Mouse (Mus musculus) thymus, adult 2 months (tissue): ENCODE measurements around the gene Heg1. TPM values are rescaled to one million over a fixed set of nuclear protein-coding genes. Genes with fewer than 3 reads are reported as not detected.

Source experiments
- DNase-seq: peaks from one replicate; pipeline ENCODE4 v3.0.0; 2021
- H3K27ac ChIP-seq: fragments of 200-500 bp; 2 replicates; pipeline ENCODE4 v1.5.1; 2012; ENCODE audit warnings: low read length, control low read depth; ENCODE audit not compliant: control insufficient read depth, insufficient read depth
- H3K27me3 ChIP-seq: fragments of 200-500 bp; 2 replicates; pipeline ENCODE4 v1.6.1; 2012; ENCODE audit warnings: mild to moderate bottlenecking, low read length, moderate library complexity, mixed read lengths; ENCODE audit not compliant: control insufficient read depth, insufficient read depth
- H3K36me3 ChIP-seq: fragments of 200-500 bp; 2 replicates; pipeline ENCODE4 v1.6.1; 2012; ENCODE audit warnings: mild to moderate bottlenecking, low read length, moderate library complexity; ENCODE audit not compliant: control insufficient read depth, insufficient read depth
- H3K4me1 ChIP-seq: fragments of 200-500 bp; replicated peaks from 2 replicates; pipeline ENCODE4 v1.6.1; 2012; ENCODE audit warnings: low read length; ENCODE audit not compliant: control insufficient read depth, insufficient read depth
- H3K4me3 ChIP-seq: fragments of 200-500 bp; 2 replicates; pipeline ENCODE4 v1.5.1; 2012; ENCODE audit warnings: mild to moderate bottlenecking, low read length, control low read depth, moderate library complexity; ENCODE audit not compliant: control insufficient read depth, insufficient read depth
- CTCF ChIP-seq: fragments of 200-500 bp; IDR thresholded peaks from 2 replicates; pipeline ENCODE4 v1.5.1; 2012; ENCODE audit warnings: mild to moderate bottlenecking, control low read depth, low read length, moderate library complexity, borderline replicate concordance; ENCODE audit not compliant: control insufficient read depth, poor library complexity, insufficient read depth; ENCODE audit errors: extremely low read depth
- POLR2A ChIP-seq: fragments of 200-500 bp; IDR thresholded peaks from 2 replicates; pipeline ENCODE4 v1.6.1; 2012; ENCODE audit warnings: mild to moderate bottlenecking, low read length, control low read depth, moderate library complexity; ENCODE audit not compliant: control insufficient read depth, poor library complexity, insufficient read depth; ENCODE audit errors: extremely low read depth
- WGBS: fragments of 180-500 bp; shearing (Covaris S2); methylation state at CpG from one replicate; pipeline ENCODE4 v1.1.7; 2018; 5-methylcytosine and 5-hydroxymethylcytosine counted together
- polyA plus RNA-seq: library from polyadenylated mRNA; depleted of rRNA; stranded (reverse); fragments of >200 nt; gene quantifications from 2 replicates; pipeline ENCODE4 v1.2.3, GENCODE M21; 2012

The Heg1 gene
- polyA plus RNA-seq, 1 experiment = 39.1 TPM

GRCm38 (mm10) chr16:33669072-33669471, 15.1 kb upstream of the Heg1 start:
- no peak for TF ChIP-seq CTCF
- no peak for TF ChIP-seq POLR2A
- Histone ChIP-seq H3K4me1 (no peaks in the 10 kb centered on the region), H3K27ac (no peak overlapping the region), H3K4me3 (no peak overlapping the region), H3K27me3 (no peaks in the 10 kb centered on the region), H3K36me3 (no peaks in the 10 kb centered on the region)
- no peak for DNase-seq
- 89% methylated on average over 1 of the region's 1 CpGs for WGBS

- no peaks in the 10 kb centered on the region for H3K4me1 ChIP-seq
- H3K4me3 ChIP-seq = no peak overlapping the region
- H3K27me3 ChIP-seq = no peaks in the 10 kb centered on the region
- WGBS = 95% methylated on average over 3 of the region's 3 CpGs
- H3K27ac ChIP-seq = no peak overlapping the region
- no peak for DNase-seq
- TF ChIP-seq CTCF (no peak), POLR2A (no peak)
- H3K36me3 ChIP-seq = no peaks in the 10 kb centered on the region
Observed at GRCm38 (mm10) chr16:33670340-33670739, 13.8 kb upstream of the Heg1 start.

DNA sequence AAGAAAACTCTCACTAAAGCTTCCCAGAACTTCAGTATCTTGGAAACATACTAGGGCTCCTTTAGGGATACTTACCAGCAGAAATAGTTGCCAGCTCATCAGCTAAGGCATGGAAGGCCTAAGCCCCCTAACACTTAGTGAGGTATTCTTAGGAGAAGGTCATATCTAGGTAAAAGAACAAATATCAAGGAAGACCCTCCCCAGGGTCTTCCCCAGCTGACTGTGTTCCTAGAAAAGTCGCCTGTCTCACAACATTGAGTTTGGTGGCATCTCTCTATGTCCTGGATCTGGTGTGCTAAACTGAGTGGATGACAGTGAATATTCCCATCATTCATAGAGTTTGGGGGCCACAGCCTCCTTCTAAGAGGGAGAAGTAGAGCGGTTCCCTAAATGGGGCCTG, 13.2 kb upstream of the Heg1 start:
- no peak overlapping the region for H3K4me3 ChIP-seq
- DNase-seq = no peak
- no peaks in the 10 kb centered on the region for H3K36me3 ChIP-seq
- WGBS = 96% methylated on average over 2 of the region's 2 CpGs
- H3K27ac ChIP-seq = no peak overlapping the region
- H3K4me1 ChIP-seq = no peaks in the 10 kb centered on the region
- H3K27me3 ChIP-seq = no peaks in the 10 kb centered on the region
- TF ChIP-seq POLR2A = no peak
- no peak for TF ChIP-seq CTCF

DNA sequence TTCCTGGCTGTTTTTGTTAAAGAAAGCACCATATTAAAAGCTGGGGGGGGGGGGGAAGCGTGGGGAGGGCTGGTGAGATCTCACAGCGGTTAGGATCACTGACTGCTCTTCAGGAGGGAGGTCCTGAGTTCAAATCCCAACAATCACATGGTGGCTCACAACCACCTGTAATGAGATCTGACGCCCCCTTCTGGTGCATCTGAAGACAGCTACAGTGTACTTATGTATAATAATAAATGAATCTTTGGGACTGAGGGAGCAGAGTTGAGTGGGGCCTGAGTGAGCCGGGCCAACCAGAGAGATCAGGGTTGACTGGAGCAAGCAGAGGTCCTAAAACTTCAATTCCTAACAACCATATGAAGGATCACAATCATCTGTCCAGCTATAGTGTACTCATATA, 12.0 kb upstream of the Heg1 start:
- no peak overlapping the region for H3K27ac ChIP-seq
- no peak overlapping the region for H3K4me3 ChIP-seq
- no peak for TF ChIP-seq POLR2A
- no peaks in the 10 kb centered on the region for H3K36me3 ChIP-seq
- no peak for DNase-seq
- H3K27me3 ChIP-seq = no peaks in the 10 kb centered on the region
- no peaks in the 10 kb centered on the region for H3K4me1 ChIP-seq
- WGBS = 96% methylated on average over 4 of the region's 4 CpGs

DNA sequence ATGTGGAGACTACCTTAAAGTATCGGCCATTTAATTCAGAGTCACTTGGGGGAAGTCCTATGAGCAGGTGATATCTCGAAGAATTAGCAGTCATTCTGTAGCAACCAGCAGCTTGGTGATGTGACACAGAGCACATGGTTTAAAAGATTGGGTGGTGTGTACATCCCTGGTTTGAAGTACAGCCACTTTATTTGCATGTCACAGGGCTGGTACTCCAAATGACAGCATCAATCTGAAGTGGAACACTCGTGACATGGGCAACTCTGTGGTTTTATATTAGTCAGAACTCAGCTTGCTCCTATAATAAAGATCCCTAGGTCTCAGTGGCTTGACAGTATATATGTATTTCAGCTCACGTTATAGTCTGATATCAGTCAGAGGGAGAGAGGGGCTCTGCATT, 11.5 kb upstream of the Heg1 start:
- WGBS = 84% methylated on average over 4 of the region's 4 CpGs
- no peaks in the 10 kb centered on the region for H3K4me1 ChIP-seq
- no peak for TF ChIP-seq CTCF
- no peak for TF ChIP-seq POLR2A

DNA sequence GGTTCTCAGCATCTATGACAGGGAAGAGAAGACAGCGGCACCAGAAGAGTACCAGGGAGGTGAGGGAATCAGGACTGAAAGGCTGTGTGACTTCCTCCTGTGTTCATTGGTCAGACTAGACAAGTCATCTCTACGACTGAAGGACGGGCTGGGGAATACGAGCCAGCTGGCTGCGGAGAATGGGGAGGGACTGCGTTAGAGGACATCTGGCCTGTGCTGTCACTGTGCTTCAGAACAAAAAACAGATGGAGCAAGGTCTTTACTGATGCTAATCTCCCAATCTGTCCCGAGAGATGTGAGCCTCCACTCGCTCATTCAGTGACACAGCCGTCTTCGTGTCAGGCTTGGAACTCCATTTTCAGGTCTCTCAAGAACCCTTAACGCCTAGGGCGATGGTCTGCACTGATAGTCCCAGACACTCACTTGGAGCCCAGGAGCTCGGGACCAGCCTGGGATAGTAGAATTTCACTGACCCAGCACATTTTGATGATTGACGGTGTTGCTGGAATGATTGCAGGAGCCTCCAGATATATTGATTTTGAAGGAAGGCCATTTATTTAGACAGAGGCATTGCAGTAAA, 10.6 kb upstream of the Heg1 start:
- no peaks in the 10 kb centered on the region for H3K4me1 ChIP-seq
- no peaks in the 10 kb centered on the region for H3K36me3 ChIP-seq
- TF ChIP-seq CTCF (no peak), POLR2A (no peak)
- 96% methylated on average over 14 of the region's 14 CpGs for WGBS
- no peak for DNase-seq
- H3K27me3 ChIP-seq = no peaks in the 10 kb centered on the region
- no peak overlapping the region for H3K27ac ChIP-seq
- no peak overlapping the region for H3K4me3 ChIP-seq

More for the DNA sequence above, 11.5 kb upstream of the Heg1 start:
- H3K4me3 ChIP-seq = no peak overlapping the region
- H3K36me3 ChIP-seq = no peaks in the 10 kb centered on the region
- H3K27ac ChIP-seq = no peak overlapping the region
- no peaks in the 10 kb centered on the region for H3K27me3 ChIP-seq
- no peak for DNase-seq

GRCm38 (mm10) chr16:33675151-33675847, 8.9 kb upstream of the Heg1 start:
- H3K27me3 ChIP-seq = no peaks in the 10 kb centered on the region
- H3K4me3 ChIP-seq = no peak overlapping the region
- no peaks in the 10 kb centered on the region for H3K36me3 ChIP-seq
- no peak for DNase-seq
- H3K27ac ChIP-seq = no peak overlapping the region
- no peak for TF ChIP-seq POLR2A
- TF ChIP-seq CTCF = no peak
- no peaks in the 10 kb centered on the region for H3K4me1 ChIP-seq
- WGBS = 90% methylated on average over 10 of the region's 10 CpGs
